Mouse (Mus musculus) forebrain, embryonic 16.5 days (tissue): Measurements from ENCODE around the gene C5ar1. TPM values are rescaled to one million over a fixed set of nuclear protein-coding genes. Genes with fewer than 3 reads are reported as not detected.

Experiments used
- ATAC-seq: fragments of 200-750 bp; cut with Nextera tagmentation; 2 replicates; pipeline ENCODE4 v1.8.0; 2017; ENCODE audit warnings: mild to moderate bottlenecking, moderate library complexity
- H3K27ac ChIP-seq: fragments of 300-500 bp; sonication (generic); 2 replicates; pipeline ENCODE4 v1.5.1; 2014; ENCODE audit warnings: low read length, control low read depth
- H3K27me3 ChIP-seq: fragments of 300-500 bp; sonication (generic); replicated peaks from 2 replicates; pipeline ENCODE4 v1.6.1; 2014; ENCODE audit warnings: low read length; ENCODE audit not compliant: control insufficient read depth, insufficient read depth
- H3K36me3 ChIP-seq: fragments of 300-500 bp; sonication (generic); 2 replicates; pipeline ENCODE4 v1.6.1; 2014; ENCODE audit not compliant: control insufficient read depth, insufficient read depth
- H3K4me1 ChIP-seq: fragments of 300-500 bp; sonication (generic); replicated peaks from 2 replicates; pipeline ENCODE4 v1.6.1; 2014; ENCODE audit warnings: low read length; ENCODE audit not compliant: control insufficient read depth, insufficient read depth
- H3K4me2 ChIP-seq: fragments of 300-500 bp; sonication (generic); 2 replicates; pipeline ENCODE4 v1.6.1; 2014; ENCODE audit warnings: mild to moderate bottlenecking, low read length, control low read depth
- H3K4me3 ChIP-seq: fragments of 300-500 bp; sonication (generic); replicated peaks from 2 replicates; pipeline ENCODE4 v1.5.1; 2014; ENCODE audit warnings: mild to moderate bottlenecking, low read length, control low read depth
- H3K9ac ChIP-seq: fragments of 300-500 bp; sonication (generic); replicated peaks from 2 replicates; pipeline ENCODE4 v1.6.1; 2014; ENCODE audit warnings: low read depth, low read length, control low read depth
- H3K9me3 ChIP-seq: fragments of 300-500 bp; sonication (generic); 2 replicates; pipeline ENCODE4 v1.6.1; 2016; ENCODE audit warnings: low read length; ENCODE audit not compliant: control insufficient read depth
- WGBS: fragments of 180-500 bp; shearing (Covaris S2); extraction: QIAGEN DNeasy Blood & Tissue Kit; methylation state at CpG from one replicate; pipeline ENCODE4 v1.1.7; 2014; 5-methylcytosine and 5-hydroxymethylcytosine counted together
- polyA plus RNA-seq: library from polyadenylated mRNA; unstranded; fragments of >200 nt; fragmentation: Nextera tagmentation; extraction: Ambion mirVana; gene quantifications from 2 replicates; pipeline ENCODE4 v1.2.1, GENCODE M21; 2015

The C5ar1 gene
- polyA plus RNA-seq, 1 experiment from 2014 or later: 2.0 TPM

GRCm38 (mm10) chr7:16197166-16197565, 62.2 kb downstream of the C5ar1 start:
- 74% methylated on average over 5 of the region's 5 CpGs for WGBS
- Histone ChIP-seq H3K9ac (no peak overlapping the region), H3K36me3 (peaks cover 10% of the 10 kb centered on the region), H3K27ac (no peak overlapping the region), H3K4me2 (no peak overlapping the region), H3K4me1 (no peaks in the 10 kb centered on the region), H3K27me3 (no peaks in the 10 kb centered on the region), H3K4me3 (no peak overlapping the region), H3K9me3 (no peaks in the 10 kb centered on the region)
- no peak for ATAC-seq

Other genes starting within 250 kb of the C5ar1 start
- 9.0 and 11.2 TPM in 2 replicates for gene Bicra, start 211.6 kb downstream of the C5ar1 start, polyA plus RNA-seq
- 0.14 TPM in 1 of 2 replicates, not detected in the other for gene Zfp541, start 197.7 kb downstream of the C5ar1 start, polyA plus RNA-seq
- gene Napa, start 161.1 kb downstream of the C5ar1 start, polyA plus RNA-seq: 197 and 220 TPM in 2 replicates
- 40.9 and 53.2 TPM in 2 replicates for gene Kptn, start 139.6 kb downstream of the C5ar1 start, polyA plus RNA-seq
- 0.72 and 1.1 TPM in 2 replicates for gene Slc8a2, start 129.7 kb downstream of the C5ar1 start, polyA plus RNA-seq
- 99.6 and 118 TPM in 2 replicates for gene Meis3, start 84.5 kb downstream of the C5ar1 start, polyA plus RNA-seq
- 13.9 and 15.5 TPM in 2 replicates for gene Dhx34, start 37.5 kb downstream of the C5ar1 start, polyA plus RNA-seq
- 0.16 TPM in 1 of 2 replicates, not detected in the other for gene C5ar2, start 15.4 kb downstream of the C5ar1 start, polyA plus RNA-seq
- 23.3 and 27.2 TPM in 2 replicates for gene Inafm1, start 14.1 kb upstream of the C5ar1 start, polyA plus RNA-seq
- gene Ccdc9, start 27.3 kb upstream of the C5ar1 start, polyA plus RNA-seq: 25.0 and 29.4 TPM in 2 replicates
- 17.6 and 18.9 TPM in 2 replicates for gene Bbc3, start 48.9 kb upstream of the C5ar1 start, polyA plus RNA-seq
- gene Sae1, start 128.3 kb upstream of the C5ar1 start, polyA plus RNA-seq: 297 and 304 TPM in 2 replicates
- 18.6 and 19.3 TPM in 2 replicates for gene Zc3h4, start 141.4 kb upstream of the C5ar1 start, polyA plus RNA-seq
- 65.1 and 66.7 TPM in 2 replicates for gene Tmem160, start 193.2 kb upstream of the C5ar1 start, polyA plus RNA-seq
- gene Npas1, start 218.2 kb upstream of the C5ar1 start, polyA plus RNA-seq: 7.6 and 8.2 TPM in 2 replicates